Mouse (Mus musculus) lung, postnatal 0 days (tissue): ENCODE measurements at regions not wholly inside any gene's neighbourhood (a gene's known extent, or its start where the extent isn't known, plus 50 kb on each side); places are given as distances from the start of the nearest gene placed in this dataset.

Experiments used
- CTCF ChIP-seq: IDR thresholded peaks from 2 replicates; pipeline ENCODE4 v1.5.1; 2016; ENCODE audit warnings: antibody characterized with exemption, mild to moderate bottlenecking
- EP300 ChIP-seq: IDR thresholded peaks from 2 replicates; pipeline ENCODE4 v1.6.1; 2016; ENCODE audit warnings: antibody characterized with exemption, mild to moderate bottlenecking, control low read depth

- TF ChIP-seq CTCF, result no peak
- TF ChIP-seq EP300, result no peak
Observed at GRCm38 (mm10) chr19:6675586-6675985, 132.8 kb upstream of the Slc22a12 start.
